In the genomic region with DNA sequence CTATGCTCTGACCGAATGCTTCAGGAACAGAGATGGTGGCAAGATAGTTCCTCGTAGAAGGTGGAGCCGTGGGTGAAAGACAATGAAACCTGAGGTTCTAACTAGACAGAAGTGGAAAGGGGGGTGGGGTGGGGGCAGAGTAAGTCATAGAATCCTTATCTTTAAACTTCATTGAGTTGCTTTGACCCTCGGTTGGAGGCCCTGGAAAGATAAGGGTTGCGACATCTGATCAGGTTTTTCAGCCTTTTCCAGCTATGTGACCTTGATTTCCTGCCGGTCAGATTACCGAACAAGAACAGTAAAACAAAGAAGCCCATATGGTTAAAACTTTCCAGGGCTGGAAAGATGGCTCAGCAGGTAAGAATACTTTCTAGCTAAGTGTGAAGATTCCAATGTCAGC, we compare ENCODE assay signal across 26 mouse cellular contexts.
DNase-seq lines count a peak whose midpoint lies in the region; ATAC-seq lines count a peak whose summit lies in the region.
"Had no signal": no experiment of that assay in that cellular context is flagged by ENCODE, and none has a peak within 500 bp of the region (broad histone marks: within the 10 kb centered on the region; RNA-seq: fewer than 3 reads in every experiment).

No protein-coding gene starts in this region.

- H3K27ac ChIP-seq in intestine, embryonic 16.5 days (ENCODE audit: low read length) = peak overlapping the region; percentile 80
- H3K27ac ChIP-seq: embryonic facial prominence, embryonic 10.5 days; embryonic facial prominence, embryonic 15.5 days; forebrain, embryonic 12.5 days; heart, embryonic 10.5 days; heart, embryonic 15.5 days; left cerebral cortex, adult 2 months; limb, embryonic 13.5 days; liver, embryonic 13.5 days had no signal

- H3K4me3 ChIP-seq in intestine, embryonic 16.5 days (ENCODE audit: low read length) = no peak overlapping the region
- H3K4me3 ChIP-seq: embryonic facial prominence, embryonic 10.5 days; embryonic facial prominence, embryonic 15.5 days; forebrain, embryonic 12.5 days; heart, embryonic 10.5 days; heart, embryonic 15.5 days; left cerebral cortex, adult 2 months; limb, embryonic 13.5 days; liver, embryonic 13.5 days had no signal

- no peak overlapping the region for H3K4me2 ChIP-seq in intestine, embryonic 16.5 days (ENCODE audit: low read depth, low read length)
- H3K4me2 ChIP-seq: embryonic facial prominence, embryonic 15.5 days; forebrain, embryonic 12.5 days; heart, embryonic 15.5 days; limb, embryonic 13.5 days; liver, embryonic 13.5 days had no signal

- WGBS in intestine, embryonic 16.5 days = 56% methylated on average over 7 of the region's 7 CpGs

- H3K9ac ChIP-seq in intestine, embryonic 16.5 days (ENCODE audit: low read depth, low read length) = no peak overlapping the region
- H3K9ac ChIP-seq: embryonic facial prominence, embryonic 15.5 days; forebrain, embryonic 12.5 days; heart, embryonic 15.5 days; limb, embryonic 13.5 days; liver, embryonic 13.5 days had no signal

- H3K27me3 ChIP-seq in intestine, embryonic 16.5 days (replicated peaks; ENCODE audit: control insufficient read depth, insufficient read depth, low read length) = no peaks in the 10 kb centered on the region
- H3K27me3 ChIP-seq: embryonic facial prominence, embryonic 15.5 days; forebrain, embryonic 12.5 days; heart, embryonic 15.5 days; limb, embryonic 13.5 days; liver, embryonic 13.5 days had no signal

- DNase-seq in adrenal gland, postnatal 36 days = peak; percentile 7 to 12
- no peak for DNase-seq in adrenal gland, adult 18-20 months (ENCODE audit: low spot score in 2 of 2)
- DNase-seq in urinary bladder, adult 18-20 months (ENCODE audit: low spot score in 2 of 2) = peak; percentile 43 to 72
- no peak for DNase-seq in urinary bladder, adult 2 months (ENCODE audit: low spot score)
- DNase-seq in urinary bladder, postnatal 36 days (ENCODE audit: low spot score in 2 of 2) = peak; percentile 69 to 75
- no peak for DNase-seq in layer of hippocampus, postnatal 14 days (ENCODE audit: low spot score in 2 of 2)
- DNase-seq: cerebellum, adult 8-10 months; cerebellum, postnatal 25 days; gastrocnemius, postnatal 10 days; kidney, adult 11 months; kidney, postnatal 14 days; layer of hippocampus, adult 9-11 months; liver, embryonic 13.5 days; lung, postnatal 10 days; midbrain, embryonic 14.5 days; right cerebral cortex, postnatal 25 days had no signal

- no peaks in the 10 kb centered on the region for H3K36me3 ChIP-seq in intestine, embryonic 16.5 days (ENCODE audit: control insufficient read depth, insufficient read depth, low read length)
- H3K36me3 ChIP-seq: embryonic facial prominence, embryonic 10.5 days; embryonic facial prominence, embryonic 15.5 days; forebrain, embryonic 12.5 days; heart, embryonic 10.5 days; heart, embryonic 15.5 days; limb, embryonic 13.5 days; liver, embryonic 13.5 days had no signal

- H3K4me1 ChIP-seq in intestine, embryonic 16.5 days (ENCODE audit: control insufficient read depth, insufficient read depth, low read length) = no peaks in the 10 kb centered on the region; the same call in 1 of the 2 replicates
- H3K4me1 ChIP-seq: embryonic facial prominence, embryonic 10.5 days; embryonic facial prominence, embryonic 15.5 days; forebrain, embryonic 12.5 days; heart, embryonic 10.5 days; heart, embryonic 15.5 days; limb, embryonic 13.5 days; liver, embryonic 13.5 days had no signal

- H3K9me3 ChIP-seq in intestine, embryonic 16.5 days (ENCODE audit: control insufficient read depth, low read length) = no peaks in the 10 kb centered on the region
- H3K9me3 ChIP-seq: embryonic facial prominence, embryonic 10.5 days; embryonic facial prominence, embryonic 15.5 days; forebrain, embryonic 12.5 days; heart, embryonic 10.5 days; heart, embryonic 15.5 days; limb, embryonic 13.5 days; liver, embryonic 13.5 days had no signal

- ATAC-seq in intestine, embryonic 16.5 days = peak; percentile 86
- ATAC-seq: CD4-positive, CD25-positive, alpha-beta regulatory T cell, adult 4 months; hindbrain, embryonic 16.5 days had no signal

Comparison
In these comparisons a context has a peak if more than half of its experiments do, and no peak if none do; other contexts are left out.
1. DNase-seq: peak in adrenal gland, postnatal 36 days (2 of 2), urinary bladder, adult 18-20 months (2 of 2) and urinary bladder, postnatal 36 days (2 of 2); none in adrenal gland, adult 18-20 months (0 of 2), urinary bladder, adult 2 months (single experiment) and layer of hippocampus, postnatal 14 days (0 of 2).